Mouse (Mus musculus): ENCODE measurements at regions not wholly inside any gene's neighbourhood (a gene's known extent, or its start where the extent isn't known, plus 50 kb on each side); places are given as distances from the start of the nearest gene placed in this dataset.

GRCm38 (mm10) chr9:61101741-61102450 is 270.3 kb upstream of the Tle3 start:
- DNase-seq: peak; percentile 51 to 78
- H3K27me3 ChIP-seq (ENCODE audit: control insufficient read depth, insufficient read depth, low read length): no peaks in the 10 kb centered on the region
- H3K4me1 ChIP-seq (ENCODE audit: control insufficient read depth, insufficient read depth, low read length): no peaks in the 10 kb centered on the region; the same call in 1 of the 2 replicates
- no peak overlapping the region for H3K4me3 ChIP-seq (replicated peaks; ENCODE audit: insufficient read depth, low read depth, low read length)
- no peak for TF ChIP-seq CTCF (IDR thresholded peaks at IDR 0.05; ENCODE audit: borderline replicate concordance, insufficient read depth, low read depth, low read length)
- TF ChIP-seq POLR2A (IDR thresholded peaks at IDR 0.05; ENCODE audit: borderline replicate concordance, insufficient read depth, low read length): no peak
- no peak overlapping the region for H3K27ac ChIP-seq (ENCODE audit: insufficient read depth, low read length)
- 65% methylated on average over 7 of the region's 7 CpGs for WGBS

- TF ChIP-seq CTCF (IDR thresholded peaks at IDR 0.05; ENCODE audit: borderline replicate concordance, insufficient read depth, low read depth, low read length): no peak
- TF ChIP-seq POLR2A (IDR thresholded peaks at IDR 0.05; ENCODE audit: borderline replicate concordance, insufficient read depth, low read length): no peak
- no peaks in the 10 kb centered on the region for H3K27me3 ChIP-seq (ENCODE audit: control insufficient read depth, insufficient read depth, low read length)
- H3K4me3 ChIP-seq (replicated peaks; ENCODE audit: insufficient read depth, low read depth, low read length): no peak overlapping the region
- DNase-seq: no peak
- no peak overlapping the region for H3K27ac ChIP-seq (ENCODE audit: insufficient read depth, low read length)
- no peaks in the 10 kb centered on the region; the same call in 1 of the 2 replicates for H3K4me1 ChIP-seq (ENCODE audit: control insufficient read depth, insufficient read depth, low read length)
- 89% methylated on average over 24 of the region's 24 CpGs for WGBS
Measured at GRCm38 (mm10) chr9:61102451-61103358, 269.5 kb upstream of the Tle3 start.

- 91% methylated on average over 15 of the region's 15 CpGs for WGBS
- TF ChIP-seq POLR2A (IDR thresholded peaks at IDR 0.05; ENCODE audit: borderline replicate concordance, insufficient read depth, low read length) (no peak), CTCF (IDR thresholded peaks at IDR 0.05; ENCODE audit: borderline replicate concordance, insufficient read depth, low read depth, low read length) (no peak)
- Histone ChIP-seq H3K4me1 (ENCODE audit: control insufficient read depth, insufficient read depth, low read length) (no peaks in the 10 kb centered on the region; the same call in 1 of the 2 replicates), H3K27me3 (ENCODE audit: control insufficient read depth, insufficient read depth, low read length) (no peaks in the 10 kb centered on the region), H3K4me3 (replicated peaks; ENCODE audit: insufficient read depth, low read depth, low read length) (no peak overlapping the region), H3K27ac (ENCODE audit: insufficient read depth, low read length) (no peak overlapping the region)
- no peak for DNase-seq
Measured at GRCm38 (mm10) chr9:61105550-61106280, 266.5 kb upstream of the Tle3 start.

GRCm38 (mm10) chr9:61109519-61110285 is 262.5 kb upstream of the Tle3 start:
- Histone ChIP-seq H3K4me1 (ENCODE audit: control insufficient read depth, insufficient read depth, low read length) (0 out of 2 replicates have a peak, but pooled peaks cover 2% of the 10 kb centered on the region), H3K4me3 (replicated peaks; ENCODE audit: insufficient read depth, low read depth, low read length) (no peak overlapping the region), H3K27ac (ENCODE audit: insufficient read depth, low read length) (no peak overlapping the region), H3K27me3 (ENCODE audit: control insufficient read depth, insufficient read depth, low read length) (no peaks in the 10 kb centered on the region)
- DNase-seq: no peak
- 98% methylated on average over 5 of the region's 5 CpGs for WGBS
- TF ChIP-seq CTCF (IDR thresholded peaks at IDR 0.05; ENCODE audit: borderline replicate concordance, insufficient read depth, low read depth, low read length) (no peak), POLR2A (IDR thresholded peaks at IDR 0.05; ENCODE audit: borderline replicate concordance, insufficient read depth, low read length) (no peak)

- Histone ChIP-seq H3K27ac (ENCODE audit: insufficient read depth, low read length) (no peak overlapping the region), H3K27me3 (ENCODE audit: control insufficient read depth, insufficient read depth, low read length) (no peaks in the 10 kb centered on the region), H3K4me1 (ENCODE audit: control insufficient read depth, insufficient read depth, low read length) (0 out of 2 replicates have a peak, but pooled peaks cover 2% of the 10 kb centered on the region), H3K4me3 (replicated peaks; ENCODE audit: insufficient read depth, low read depth, low read length) (no peak overlapping the region)
- 48% methylated on average over 7 of the region's 7 CpGs for WGBS
- TF ChIP-seq CTCF (IDR thresholded peaks at IDR 0.05; ENCODE audit: borderline replicate concordance, insufficient read depth, low read depth, low read length) (no peak), POLR2A (IDR thresholded peaks at IDR 0.05; ENCODE audit: borderline replicate concordance, insufficient read depth, low read length) (no peak)
- no peak for DNase-seq
Measured at GRCm38 (mm10) chr9:61111206-61111605, 261.0 kb upstream of the Tle3 start.

- TF ChIP-seq POLR2A (IDR thresholded peaks at IDR 0.05; ENCODE audit: borderline replicate concordance, insufficient read depth, low read length): no peak
- TF ChIP-seq CTCF (IDR thresholded peaks at IDR 0.05; ENCODE audit: borderline replicate concordance, insufficient read depth, low read depth, low read length): no peak
- Histone ChIP-seq H3K27ac (ENCODE audit: insufficient read depth, low read length) (no peak overlapping the region), H3K27me3 (ENCODE audit: control insufficient read depth, insufficient read depth, low read length) (no peaks in the 10 kb centered on the region), H3K4me3 (replicated peaks; ENCODE audit: insufficient read depth, low read depth, low read length) (no peak overlapping the region), H3K4me1 (ENCODE audit: control insufficient read depth, insufficient read depth, low read length) (0 out of 2 replicates have a peak, but pooled peaks cover 2% of the 10 kb centered on the region)
- 80% methylated on average over 19 of the region's 19 CpGs for WGBS
- DNase-seq: no peak
Measured at GRCm38 (mm10) chr9:61111733-61112415, 260.3 kb upstream of the Tle3 start.

Measured in cerebellum, adult 2 months (tissue).